Mouse (Mus musculus) thymus, postnatal 14 days (tissue): ENCODE data around the gene Slc9a2.
"Not testable (repeated sequence)": the region's sequence is repeated elsewhere in the genome, so short reads cannot be mapped to it uniquely, and the experiment has no call there.

Experiments used
- DNase-seq: peaks from one replicate; pipeline ENCODE4 v3.0.0; 2021

The Slc9a2 gene

GRCm38 (mm10) chr1:40726051-40726450 lies 45.7 kb downstream of the Slc9a2 start:
- DNase-seq = no peak

GRCm38 (mm10) chr1:40727404-40727803 lies 47.0 kb downstream of the Slc9a2 start:
- DNase-seq = no peak

- DNase-seq = no peak
These were observed 48.3 kb downstream of the Slc9a2 start for GRCm38 (mm10) chr1:40728636-40729035.

GRCm38 (mm10) chr1:40737671-40738070 lies 57.3 kb downstream of the Slc9a2 start:
- peak; percentile 67 for DNase-seq

GRCm38 (mm10) chr1:40738246-40738645 lies 57.9 kb downstream of the Slc9a2 start:
- DNase-seq = not testable (repeated sequence)

- DNase-seq = no peak
These were observed 60.4 kb downstream of the Slc9a2 start for GRCm38 (mm10) chr1:40740739-40741138.

- DNase-seq = no peak
These were observed 65.7 kb downstream of the Slc9a2 start for GRCm38 (mm10) chr1:40746089-40746488.

GRCm38 (mm10) chr1:40759751-40760445 lies 79.5 kb downstream of the Slc9a2 start:
- no peak for DNase-seq

GRCm38 (mm10) chr1:40764042-40764441 lies 83.7 kb downstream of the Slc9a2 start:
- no peak for DNase-seq

- DNase-seq = no peak
These were observed 84.4 kb downstream of the Slc9a2 start for GRCm38 (mm10) chr1:40764701-40765275.

GRCm38 (mm10) chr1:40765521-40765920 lies 85.1 kb downstream of the Slc9a2 start:
- no peak for DNase-seq

- no peak for DNase-seq
These were observed 87.2 kb downstream of the Slc9a2 start for GRCm38 (mm10) chr1:40767588-40767987.

- DNase-seq = peak; percentile 40
These were observed 88.2 kb downstream of the Slc9a2 start for GRCm38 (mm10) chr1:40768606-40769005.

- DNase-seq = no peak
These were observed 89.0 kb downstream of the Slc9a2 start for GRCm38 (mm10) chr1:40769331-40769894.

GRCm38 (mm10) chr1:40771196-40771970 lies 91.0 kb downstream of the Slc9a2 start:
- no peak for DNase-seq

- no peak for DNase-seq
These were observed 92.9 kb downstream of the Slc9a2 start for GRCm38 (mm10) chr1:40773234-40773633.

- DNase-seq = no peak
These were observed 93.7 kb downstream of the Slc9a2 start for GRCm38 (mm10) chr1:40774040-40774439.

- no peak for DNase-seq
These were observed 95.7 kb downstream of the Slc9a2 start for GRCm38 (mm10) chr1:40776102-40776501.

GRCm38 (mm10) chr1:40776763-40777162 lies 96.4 kb downstream of the Slc9a2 start:
- no peak for DNase-seq

GRCm38 (mm10) chr1:40783450-40783849 lies 103.1 kb downstream of the Slc9a2 start:
- no peak for DNase-seq

- no peak for DNase-seq
These were observed 103.9 kb downstream of the Slc9a2 start for GRCm38 (mm10) chr1:40784306-40784705.

GRCm38 (mm10) chr1:40785876-40786445 lies 105.6 kb downstream of the Slc9a2 start:
- no peak for DNase-seq

- DNase-seq = no peak
These were observed 108.6 kb downstream of the Slc9a2 start for GRCm38 (mm10) chr1:40788956-40789355.
